ENCODE assay signal across 18 mouse cellular contexts in genomic region chr15:83358476-83358875, GRCm38 (mm10). TPM values are rescaled to one million over a fixed set of nuclear protein-coding genes. Genes with fewer than 3 reads are reported as not detected.
DNase-seq lines count a peak whose midpoint lies in the region; ATAC-seq and TF ChIP-seq lines count a peak whose summit lies in the region.
"Had no signal": no experiment of that assay in that cellular context is flagged by ENCODE, and none has a peak within 500 bp of the region (broad histone marks: within the 10 kb centered on the region; RNA-seq: fewer than 3 reads in every experiment).

No protein-coding gene starts in this region.

- peak; percentile 62 to 69 for DNase-seq in cerebellum, postnatal 10 days
- no peak for DNase-seq in cerebellum, adult 8-10 months
- peak; percentile 41 for DNase-seq in kidney, postnatal 10 days
- no peak for DNase-seq in kidney, adult 2 months
- DNase-seq: adrenal gland, postnatal 10 days; adrenal gland, postnatal 36 days; cerebellum, adult 2 months; gastrocnemius, adult 2 months; gastrocnemius, postnatal 14 days; heart, adult 11 months had no signal

- no peaks in the 10 kb centered on the region for H3K27me3 ChIP-seq in kidney, adult 2 months (replicated peaks; ENCODE audit: control insufficient read depth, insufficient read depth, low read length)
- H3K27me3 ChIP-seq in megakaryocyte, embryonic 14.5 days (replicated peaks) = peaks cover 13% of the 10 kb centered on the region
- H3K27me3 ChIP-seq: forebrain, embryonic 13.5 days; hindbrain, embryonic 12.5 days; hindbrain, embryonic 15.5 days; Patski had no signal

- 50% methylated on average over 1 of the region's 1 CpGs for WGBS in kidney, adult 2 months

- H3K4me3 ChIP-seq in kidney, adult 2 months (ENCODE audit: insufficient read depth, low read depth, low read length) = no peak overlapping the region
- peak overlapping the region; percentile 54 for H3K4me3 ChIP-seq in megakaryocyte, embryonic 14.5 days (replicated peaks)
- H3K4me3 ChIP-seq: forebrain, embryonic 10.5 days; forebrain, embryonic 13.5 days; gastrocnemius, adult 2 months; hindbrain, embryonic 12.5 days; hindbrain, embryonic 15.5 days had no signal

- H3K9me3 ChIP-seq in megakaryocyte, embryonic 14.5 days = no peaks in the 10 kb centered on the region
- H3K9me3 ChIP-seq: forebrain, embryonic 10.5 days; forebrain, embryonic 13.5 days; hindbrain, embryonic 12.5 days; hindbrain, embryonic 15.5 days had no signal

- H3K36me3 ChIP-seq in kidney, adult 2 months (ENCODE audit: control insufficient read depth, insufficient read depth, low read length) = no peaks in the 10 kb centered on the region
- H3K36me3 ChIP-seq in megakaryocyte, embryonic 14.5 days (replicated peaks; ENCODE audit: low read length) = peaks cover 10% of the 10 kb centered on the region
- H3K36me3 ChIP-seq: forebrain, embryonic 10.5 days; hindbrain, embryonic 12.5 days; hindbrain, embryonic 15.5 days had no signal

- no peak for TF ChIP-seq POLR2A in kidney, adult 2 months (IDR thresholded peaks at IDR 0.05; ENCODE audit: low read depth, low read length)

- ATAC-seq in megakaryocyte, adult 5-6 weeks (ENCODE audit: poor library complexity, severe bottlenecking) = no peak
- ATAC-seq: forebrain, embryonic 13.5 days; forebrain, embryonic 16.5 days; Patski had no signal

- TF ChIP-seq CTCF in kidney, adult 2 months (conservative IDR thresholded peaks at IDR 0.05; ENCODE audit: insufficient read depth, insufficient read length, low read depth, low read length) = no peak

- no peak overlapping the region for H3K27ac ChIP-seq in kidney, adult 2 months (ENCODE audit: insufficient read depth, low read depth, low read length)
- H3K27ac ChIP-seq: forebrain, embryonic 10.5 days; forebrain, embryonic 13.5 days; gastrocnemius, adult 2 months; hindbrain, embryonic 12.5 days; hindbrain, embryonic 15.5 days had no signal

- no peaks in the 10 kb centered on the region; the same call in 1 of the 2 replicates for H3K4me1 ChIP-seq in kidney, adult 2 months (ENCODE audit: control insufficient read depth, insufficient read depth, low read length)
- H3K4me1 ChIP-seq in megakaryocyte, embryonic 14.5 days = peaks cover 56% of the 10 kb centered on the region
- H3K4me1 ChIP-seq: forebrain, embryonic 10.5 days; forebrain, embryonic 13.5 days; hindbrain, embryonic 12.5 days; hindbrain, embryonic 15.5 days had no signal

RNA-seq across cellular contexts. Expression of gene Arfgap3, which starts 8.4 kb away (rescaled TPM):
- 21.4 and 26.5 TPM in 2 replicates for polyA plus RNA-seq in kidney, adult 2 months (2012; rRNA removed)
- 4.4 and 22.6 TPM in 2 replicates for polyA plus RNA-seq in megakaryocyte, embryonic 14.5 days (2012; ENCODE audit: insufficient read depth, low replicate concordance)
- 15.6 and 26.2 TPM in 2 replicates for total RNA-seq in megakaryocyte, adult 5-6 weeks (2015)
- total RNA-seq in megakaryocyte, adult 5-6 weeks (2017) = 20.9 and 21.6 TPM in 2 replicates

Comparison
In these comparisons a context has a peak if more than half of its experiments do, and no peak if none do; other contexts are left out.
1. DNase-seq: peak in cerebellum, postnatal 10 days (2 of 2) and kidney, postnatal 10 days (single experiment); none in cerebellum, adult 8-10 months (single experiment) and kidney, adult 2 months (single experiment).